Mouse (Mus musculus) gastrocnemius, postnatal 14 days (tissue): Measurements from ENCODE around the gene Zfp316. TPM values are rescaled to one million over a fixed set of nuclear protein-coding genes. Genes with fewer than 3 reads are reported as not detected.

Experiments
- DNase-seq: peaks from one replicate; pipeline ENCODE4 v3.0.0; 2021; ENCODE audit warnings: mixed read lengths
- intact Hi-C: fragments of 180-260 bp; cut with DNase I; formaldehyde crosslinking; loops from one replicate; pipeline ENCODE4 v1.15.1; 2025; ENCODE audit warnings: low total_unique reads
- total RNA-seq, 2 experiments: library from RNA; stranded (reverse); gene quantifications; 2 replicates each; pipeline ENCODE4 v1.2.3; 2021

Gene Zfp316
- total RNA-seq, 2 experiments from 2014 or later: 2.8 to 3.5 TPM

GRCm38 (mm10) chr5:143288378-143288911 is 18.6 kb upstream of the Zfp316 start:
- intact Hi-C loops: no loop called here
- no peak for DNase-seq

- intact Hi-C loops: no loop called here
- DNase-seq: no peak
These were observed 18.0 kb upstream of the Zfp316 start for GRCm38 (mm10) chr5:143287774-143288328.

GRCm38 (mm10) chr5:143284762-143285161 is 14.9 kb upstream of the Zfp316 start:
- no peak for DNase-seq
- intact Hi-C loops: no loop called here

GRCm38 (mm10) chr5:143279247-143279646 is 9.4 kb upstream of the Zfp316 start:
- intact Hi-C loops: no loop called here
- DNase-seq: no peak

GRCm38 (mm10) chr5:143275761-143276160 is 5.9 kb upstream of the Zfp316 start:
- intact Hi-C loops: no loop called here
- no peak for DNase-seq

GRCm38 (mm10) chr5:143272540-143273330 is 2.9 kb upstream of the Zfp316 start:
- DNase-seq: no peak
- intact Hi-C loops: no loop called here

GRCm38 (mm10) chr5:143272108-143272507 is 2.3 kb upstream of the Zfp316 start:
- DNase-seq: no peak
- intact Hi-C loops: no loop called here

- intact Hi-C loops: no loop called here
- no peak for DNase-seq
These were observed 1.8 kb upstream of the Zfp316 start for GRCm38 (mm10) chr5:143271642-143272041.

GRCm38 (mm10) chr5:143270151-143270519 is 313 bp upstream of the Zfp316 start:
- intact Hi-C loops: no loop called here
- DNase-seq: no peak

GRCm38 (mm10) chr5:143268985-143269362 is 848 bp downstream of the Zfp316 start:
- intact Hi-C loops: no loop called here
- DNase-seq: no peak

GRCm38 (mm10) chr5:143266794-143267193 is 3.0 kb downstream of the Zfp316 start:
- intact Hi-C loops: no loop called here
- no peak for DNase-seq

- no peak for DNase-seq
- intact Hi-C loops: no loop called here
These were observed 4.4 kb downstream of the Zfp316 start for GRCm38 (mm10) chr5:143265409-143265808.

- intact Hi-C loops: no loop called here
These were observed 5.1 kb downstream of the Zfp316 start for GRCm38 (mm10) chr5:143264689-143265088.

GRCm38 (mm10) chr5:143261636-143262035 is 8.2 kb downstream of the Zfp316 start:
- DNase-seq: no peak
- intact Hi-C loops: no loop called here

More at GRCm38 (mm10) chr5:143264689-143265088, 5.1 kb downstream of the Zfp316 start:
- DNase-seq: no peak

- intact Hi-C loops: no loop called here
- no peak for DNase-seq
These were observed 14.0 kb downstream of the Zfp316 start for GRCm38 (mm10) chr5:143255802-143256201.

- intact Hi-C loops: no loop called here
- no peak for DNase-seq
These were observed 14.7 kb downstream of the Zfp316 start for GRCm38 (mm10) chr5:143255131-143255519.

- intact Hi-C loops: no loop called here
- no peak for DNase-seq
These were observed 15.2 kb downstream of the Zfp316 start for GRCm38 (mm10) chr5:143254487-143255130.

GRCm38 (mm10) chr5:143253881-143254486 is 15.8 kb downstream of the Zfp316 start:
- DNase-seq: no peak
- intact Hi-C loops: no loop called here

- intact Hi-C loops: no loop called here
- no peak for DNase-seq
These were observed 16.5 kb downstream of the Zfp316 start for GRCm38 (mm10) chr5:143253186-143253880.

- no peak for DNase-seq
- intact Hi-C loops: no loop called here
These were observed 17.0 kb downstream of the Zfp316 start for GRCm38 (mm10) chr5:143252791-143253185.
